Mouse (Mus musculus): ENCODE measurements around the gene Olfr275. TPM values are rescaled to one million over a fixed set of nuclear protein-coding genes. Genes with fewer than 3 reads are reported as not detected.

Olfr275 gene
- not detected for polyA plus RNA-seq (2014; fragmentation: Illumina TruSeq; extraction: RNeasy Lipid Tissue Mini Kit (QIAGEN cat#74804))

GRCm38 (mm10) chr4:52814304-52814703 lies at the start of gene Olfr275:
Gene Olfr275, plus strand, starts transcription at chr4:52814604.

GRCm38 (mm10) chr4:52859136-52859535 lies 44.7 kb downstream of the Olfr275 start, which contains the start of gene Olfr273:
Gene Olfr273, minus strand, starts transcription at chr4:52859236.

Other genes with a start within 250 kb of the Olfr275 start
- not detected for gene Toporsl, start 218.3 kb upstream of the Olfr275 start, polyA plus RNA-seq (2014; fragmentation: Illumina TruSeq; extraction: RNeasy Lipid Tissue Mini Kit (QIAGEN cat#74804))
- not detected for gene Olfr273, start 44.6 kb downstream of the Olfr275 start, polyA plus RNA-seq (2014; fragmentation: Illumina TruSeq; extraction: RNeasy Lipid Tissue Mini Kit (QIAGEN cat#74804))
- not detected for gene Olfr272, start 104.6 kb downstream of the Olfr275 start, polyA plus RNA-seq (2014; fragmentation: Illumina TruSeq; extraction: RNeasy Lipid Tissue Mini Kit (QIAGEN cat#74804))
- gene Olfr270, start 149.9 kb downstream of the Olfr275 start, polyA plus RNA-seq (2014; fragmentation: Illumina TruSeq; extraction: RNeasy Lipid Tissue Mini Kit (QIAGEN cat#74804)), result not detected
- not detected for gene Nipsnap3a, start 174.7 kb downstream of the Olfr275 start, polyA plus RNA-seq (2014; fragmentation: Illumina TruSeq; extraction: RNeasy Lipid Tissue Mini Kit (QIAGEN cat#74804))
- 64.7 TPM for gene Nipsnap3b, start 197.3 kb downstream of the Olfr275 start, polyA plus RNA-seq (2014; fragmentation: Illumina TruSeq; extraction: RNeasy Lipid Tissue Mini Kit (QIAGEN cat#74804))